Mouse (Mus musculus) Patski (cell line): ENCODE measurements around the gene Wipf1. TPM values are rescaled to one million over a fixed set of nuclear protein-coding genes. Genes with fewer than 3 reads are reported as not detected.
A peak's percentile ranks its signal among the peaks of the same experiment; 100 is the strongest.
"Not testable (repeated sequence)": the region's sequence is repeated elsewhere in the genome, so short reads cannot be mapped to it uniquely, and the experiment has no call there.

Source experiments
- ATAC-seq: fragments of 100-300 bp; one replicate; pipeline ENCODE4 v1.8.0; 2021
- CTCF ChIA-PET: fragments of 350-600 bp; sonication (Branson Sonifier 250); formaldehyde crosslinking; loops from one replicate; lab custom pipeline; 2022; ENCODE audit warnings: inconsistent platforms; lab: Charles Lee
- POLR2A ChIA-PET: fragments of 350-600 bp; sonication (Branson Sonifier 250); formaldehyde crosslinking; loops from one replicate; lab custom pipeline; 2022; ENCODE audit warnings: antibody characterized with exemption, inconsistent platforms; lab: Charles Lee
- DNase-seq: peaks from one replicate; pipeline ENCODE4 v3.0.0-alpha.2; 2011; ENCODE audit warnings: low read depth, low spot score
- H3K27me3 ChIP-seq: fragments of 371-371 bp; one replicate; pipeline ENCODE4 v1.5.1; 2021
- CTCF ChIP-seq: fragments of 100-300 bp; IDR thresholded peaks from one replicate; pipeline ENCODE4 v1.5.1; 2021
- in situ Hi-C: fragments of 300-500 bp; cut with MboI; formaldehyde crosslinking; loops from 3 replicates; pipeline ENCODE4 v1.11.1; 2018; ENCODE audit warnings: low pct_unique_long_range_greater_than_20kb, mixed read lengths
- polyA plus RNA-seq: library from polyadenylated mRNA; unstranded; gene quantifications from one replicate; pipeline ENCODE4 v1.2.3, GENCODE M21; 2021

Wipf1 gene
- polyA plus RNA-seq, 1 experiment from 2014 or later: 20.2 TPM

GRCm38 (mm10) chr2:73563690-73564089, 34.2 kb upstream of the Wipf1 start:
- H3K27me3 ChIP-seq: no peaks in the 10 kb centered on the region
- POLR2A ChIA-PET: no interaction called here
- CTCF ChIA-PET: no interaction called here
- no peak for TF ChIP-seq CTCF
- in situ Hi-C loops: loop anchor here (25.0 kb wide), 1 partner anchor 1099 kb away; the partner anchor contains the start of genes Evx2 and Hoxd13
- DNase-seq (no peak), ATAC-seq (no peak)

GRCm38 (mm10) chr2:73562656-73563055, 33.1 kb upstream of the Wipf1 start:
- no peak for DNase-seq
- H3K27me3 ChIP-seq: no peaks in the 10 kb centered on the region
- no peak for TF ChIP-seq CTCF
- no peak for ATAC-seq
- in situ Hi-C loops: loop anchor here (25.0 kb wide), 1 partner anchor 1100 kb away; the partner anchor contains the start of genes Evx2 and Hoxd13
- ChIA-PET POLR2A (no interaction called here), CTCF (no interaction called here)

DNA sequence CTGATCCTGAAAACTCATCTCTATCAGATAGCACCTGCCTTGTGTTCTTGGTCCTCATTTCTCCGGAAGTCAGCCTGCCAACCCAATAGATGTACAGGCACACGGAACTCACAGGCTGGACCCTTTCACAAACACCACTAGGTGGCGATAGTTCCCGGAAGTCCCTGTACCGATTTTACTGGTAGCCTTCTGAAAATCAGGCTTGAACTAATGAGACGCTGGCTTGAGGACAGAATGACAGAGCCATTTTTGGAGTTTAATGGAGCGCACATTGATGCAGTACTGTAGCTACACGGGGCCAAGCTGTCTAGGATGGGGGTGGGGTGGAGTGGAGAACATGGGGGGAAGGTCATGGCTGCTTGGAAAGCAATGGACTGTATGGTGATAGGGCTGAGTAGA, 32.1 kb upstream of the Wipf1 start:
- POLR2A ChIA-PET: interaction anchor here (0.6 kb wide), 1 partner anchor 37 kb away, joined by 3 read pairs; no protein-coding TSS in a partner anchor
- ATAC-seq: no peak

DNA sequence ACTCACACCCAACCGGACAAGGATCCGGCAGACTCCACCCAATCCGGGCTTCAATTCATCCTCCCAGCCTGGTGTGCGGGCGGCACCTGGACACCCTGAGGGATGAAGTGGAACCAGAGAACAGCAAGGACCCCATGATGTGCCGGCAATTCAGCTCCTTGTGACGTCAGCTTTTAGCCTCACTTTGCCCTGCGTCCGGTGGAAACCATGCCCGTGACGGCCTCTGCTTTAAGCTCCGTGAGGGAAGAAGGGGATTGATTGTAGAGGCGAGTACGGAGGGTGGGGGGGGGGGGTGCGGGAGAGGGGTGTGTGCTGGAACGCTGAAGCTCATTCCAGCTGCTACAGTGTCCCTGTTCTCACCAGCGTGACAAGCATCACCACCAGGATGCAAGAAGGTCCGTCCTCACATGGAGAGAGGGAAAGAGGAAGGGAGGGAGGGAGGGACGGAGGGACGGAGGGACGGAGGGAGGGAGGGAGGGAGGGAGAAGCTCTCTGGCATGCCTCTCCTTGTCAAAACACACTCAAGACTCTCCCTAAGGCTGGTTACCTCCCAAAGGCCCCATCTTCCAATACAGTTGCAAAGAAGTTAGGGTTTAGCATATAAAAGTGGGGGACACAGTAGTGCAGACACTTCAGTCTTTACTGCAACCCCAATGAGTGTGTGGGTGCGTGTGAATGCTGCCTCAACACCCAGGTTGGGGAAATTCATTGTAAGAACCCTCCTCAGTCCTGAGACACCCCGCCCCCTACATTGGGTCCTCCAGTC, 31.5 kb upstream of the Wipf1 start:
- no peaks in the 10 kb centered on the region for H3K27me3 ChIP-seq
- ATAC-seq (no peak), DNase-seq (no peak)
- CTCF ChIA-PET: interaction anchor here (1.7 kb wide), 2 partner anchors 10 to 11 kb away, joined by 5 to 10 read pairs; no protein-coding TSS in a partner anchor
- no peak for TF ChIP-seq CTCF
- in situ Hi-C loops: loop anchor here (25.0 kb wide), 1 partner anchor 1101 kb away; the partner anchor contains the start of genes Evx2 and Hoxd13
- POLR2A ChIA-PET: interaction anchor here (0.6 kb wide), 1 partner anchor 38 kb away, joined by 3 read pairs; no protein-coding TSS in a partner anchor

More for the DNA sequence above, 32.1 kb upstream of the Wipf1 start:
- peak; percentile 50 for TF ChIP-seq CTCF
- H3K27me3 ChIP-seq: no peaks in the 10 kb centered on the region
- in situ Hi-C loops: loop anchor here (25.0 kb wide), 1 partner anchor 1101 kb away; the partner anchor contains the start of genes Evx2 and Hoxd13
- DNase-seq: no peak
- CTCF ChIA-PET: interaction anchor here (1.7 kb wide), 1 partner anchor 11 kb away, joined by 10 read pairs; no protein-coding TSS in a partner anchor

DNA sequence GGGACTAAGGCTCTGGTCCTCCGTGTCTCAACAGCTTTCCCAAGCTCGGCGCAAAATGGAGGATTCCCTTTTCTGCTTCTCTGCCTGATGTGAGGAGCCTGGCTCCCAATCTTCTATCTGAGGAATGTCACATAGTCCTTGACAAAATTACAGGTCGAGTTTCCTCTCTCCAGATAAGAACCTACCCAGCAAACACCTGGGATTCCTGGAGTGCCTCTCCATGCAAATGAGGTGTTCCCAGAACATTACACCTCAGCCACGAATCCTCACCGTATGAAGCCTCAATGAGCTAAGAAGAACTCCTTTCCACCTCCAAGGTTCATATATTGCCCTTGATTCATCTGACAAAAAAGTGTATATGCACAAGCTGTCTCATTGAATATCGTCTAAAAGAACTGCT, 30.9 kb upstream of the Wipf1 start:
- in situ Hi-C loops: loop anchor here (25.0 kb wide), 1 partner anchor 1102 kb away; the partner anchor contains the start of genes Evx2 and Hoxd13

GRCm38 (mm10) chr2:73557956-73558355, 28.4 kb upstream of the Wipf1 start:
- no peaks in the 10 kb centered on the region for H3K27me3 ChIP-seq
- no peak for TF ChIP-seq CTCF
- ChIA-PET POLR2A (no interaction called here), CTCF (interaction anchor here (1.7 kb wide), 1 partner anchor 18 kb away, joined by 4 read pairs; no protein-coding TSS in a partner anchor)
- ATAC-seq (no peak), DNase-seq (no peak)
- in situ Hi-C loops: loop anchor here (25.0 kb wide), 1 partner anchor 1104 kb away; the partner anchor contains the start of genes Evx2 and Hoxd13

More for the DNA sequence above, 30.9 kb upstream of the Wipf1 start:
- POLR2A ChIA-PET: no interaction called here
- no peak for TF ChIP-seq CTCF
- no peaks in the 10 kb centered on the region for H3K27me3 ChIP-seq
- CTCF ChIA-PET: interaction anchor here (1.7 kb wide), 2 partner anchors 9 to 11 kb away, joined by 5 to 10 read pairs; no protein-coding TSS in a partner anchor
- DNase-seq: no peak
- ATAC-seq: no peak

DNA sequence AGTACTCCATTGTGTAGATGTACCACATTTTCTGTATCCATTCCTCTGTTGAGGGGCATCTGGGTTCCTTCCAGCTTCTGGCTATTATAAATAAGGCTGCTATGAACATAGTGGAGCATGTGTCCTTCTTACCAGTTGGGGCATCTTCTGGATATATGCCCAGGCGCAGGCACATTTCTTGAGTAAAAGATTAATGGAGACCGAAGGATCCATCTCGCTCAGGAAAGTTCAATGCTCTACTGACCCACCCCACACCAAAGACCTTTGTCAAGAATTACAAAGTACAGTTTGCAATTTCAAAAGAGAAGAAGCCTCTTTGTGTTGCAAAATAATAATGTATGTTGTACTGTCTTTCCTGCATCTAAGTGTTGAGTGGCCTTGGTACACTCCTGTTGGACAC, 27.5 kb upstream of the Wipf1 start:
- CTCF ChIA-PET: interaction anchor here (1.7 kb wide), 1 partner anchor 19 kb away, joined by 4 read pairs; no protein-coding TSS in a partner anchor
- DNase-seq, H3K27me3 ChIP-seq, POLR2A ChIA-PET, ATAC-seq: not testable (repeated sequence)
- in situ Hi-C loops: loop anchor here (25.0 kb wide), 1 partner anchor 1105 kb away; the partner anchor contains the start of genes Evx2 and Hoxd13

DNA sequence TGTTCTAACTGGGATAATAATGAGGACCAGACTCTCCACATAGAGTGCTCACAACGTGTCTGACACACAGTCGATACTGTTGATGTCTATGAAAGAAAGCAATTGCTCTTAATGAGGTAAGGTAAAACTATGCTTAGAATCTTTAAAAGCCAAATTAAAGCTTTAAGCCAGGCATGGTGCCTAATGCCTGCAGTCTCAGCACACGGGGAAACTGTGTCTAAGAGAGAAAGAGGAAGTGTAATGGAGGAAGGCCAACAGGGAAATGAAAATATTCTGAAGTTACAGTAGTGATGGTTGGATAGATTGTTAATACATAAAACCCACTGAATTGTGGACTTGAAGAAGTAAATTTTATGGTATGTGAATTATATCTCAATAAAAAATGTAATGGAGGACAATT, 24.9 kb upstream of the Wipf1 start:
- ATAC-seq: no peak

GRCm38 (mm10) chr2:73552926-73553325, 23.4 kb upstream of the Wipf1 start:
- ATAC-seq (no peak), DNase-seq (no peak)
- in situ Hi-C loops: loop anchor here (25.0 kb wide), 1 partner anchor 1109 kb away; the partner anchor contains the start of genes Evx2 and Hoxd13
- ChIA-PET CTCF (interaction anchor here (1.1 to 6.8 kb wide), 3 partner anchors 14 to 220 kb away, joined by 3 to 35 read pairs (median 5); no protein-coding TSS in a partner anchor), POLR2A (no interaction called here)
- TF ChIP-seq CTCF: no peak
- H3K27me3 ChIP-seq: no peaks in the 10 kb centered on the region

More for the DNA sequence above, 24.9 kb upstream of the Wipf1 start:
- H3K27me3 ChIP-seq: no peaks in the 10 kb centered on the region
- in situ Hi-C loops: loop anchor here (25.0 kb wide), 1 partner anchor 1108 kb away; the partner anchor contains the start of genes Evx2 and Hoxd13
- DNase-seq: no peak
- ChIA-PET CTCF (interaction anchor here (1.6 to 6.8 kb wide), 3 partner anchors 12 to 18 kb away, joined by 4 to 35 read pairs (median 5); no protein-coding TSS in a partner anchor), POLR2A (no interaction called here)
- TF ChIP-seq CTCF: no peak

GRCm38 (mm10) chr2:73550725-73551124, 21.2 kb upstream of the Wipf1 start:
- ChIA-PET CTCF (interaction anchor here (0.7 to 6.8 kb wide), 8 partner anchors 11 to 246 kb away, joined by 3 to 35 read pairs (median 4); partner anchors contain the start of gene Wipf1), POLR2A (no interaction called here)
- TF ChIP-seq CTCF: peak; percentile 65
- in situ Hi-C loops: loop anchor here (25.0 kb wide), 1 partner anchor 1112 kb away; the partner anchor contains the start of genes Evx2 and Hoxd13
- H3K27me3 ChIP-seq: no peaks in the 10 kb centered on the region
- ATAC-seq (no peak), DNase-seq (no peak)
